Mouse (Mus musculus) Muller cell, postnatal 12 days (primary cell): ENCODE results near the gene Auts2.

Experiments used
- DNase-seq: peaks from one replicate; pipeline ENCODE4 v3.0.0-alpha.2; 2015; ENCODE audit errors: inconsistent ontology term

Auts2 gene

DNA sequence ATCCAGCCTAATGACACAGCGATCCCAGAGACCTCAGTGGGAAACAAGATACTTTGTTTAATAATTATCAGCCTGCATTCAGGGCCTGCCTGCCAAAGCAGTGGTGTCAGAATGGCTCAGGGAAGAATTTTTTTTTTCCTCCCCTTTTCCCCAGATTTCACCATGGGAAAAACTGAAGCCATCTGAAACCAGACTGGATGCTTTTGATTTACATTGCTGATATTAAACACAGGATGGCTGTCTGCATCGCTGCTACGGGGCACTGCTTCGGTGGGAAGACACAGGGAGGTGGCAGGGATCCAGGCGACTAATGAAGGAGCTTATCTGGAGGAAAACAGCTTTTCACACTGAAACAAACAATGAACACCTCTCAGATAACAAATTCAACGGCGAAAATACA, 912.6 kb downstream of the Auts2 start:
- peak; percentile 51 for DNase-seq

DNA sequence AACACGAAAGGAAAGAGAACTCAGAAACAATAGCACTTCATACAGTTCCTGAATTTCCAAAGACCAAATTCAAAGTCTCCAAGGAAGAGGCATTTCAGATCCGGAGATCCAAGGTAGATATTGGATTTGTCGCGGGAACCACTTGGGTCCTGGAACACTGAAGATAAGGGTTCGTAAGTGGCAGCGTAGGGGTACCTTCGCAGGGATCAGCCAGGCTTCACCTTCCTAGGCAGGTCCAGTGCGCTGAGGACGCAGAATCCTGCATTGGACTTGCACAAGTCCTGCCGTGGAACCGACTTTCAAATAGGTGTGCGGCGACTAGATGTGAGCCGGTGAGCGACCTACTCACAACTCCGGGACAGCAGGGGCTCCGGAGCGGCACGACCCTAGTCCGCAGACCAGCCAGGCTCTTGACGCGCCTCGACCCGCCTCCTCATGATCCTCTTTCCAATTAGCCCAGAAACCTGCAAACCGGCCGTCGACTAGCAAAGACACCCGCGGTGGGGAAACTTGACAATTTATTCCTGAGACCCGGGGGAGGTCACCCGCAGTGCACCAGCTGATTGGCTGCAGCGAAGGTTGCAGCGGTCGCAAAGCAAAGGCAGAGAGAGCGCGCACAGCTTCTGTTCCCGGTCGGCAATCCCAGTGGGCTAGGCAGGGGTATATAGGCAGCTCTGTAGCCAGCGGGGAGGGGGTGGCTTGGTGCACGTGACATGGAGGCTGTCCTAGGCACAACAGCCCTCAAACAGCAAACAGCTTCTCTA, 926.8 kb downstream of the Auts2 start:
- DNase-seq = peak; percentile 46

DNA sequence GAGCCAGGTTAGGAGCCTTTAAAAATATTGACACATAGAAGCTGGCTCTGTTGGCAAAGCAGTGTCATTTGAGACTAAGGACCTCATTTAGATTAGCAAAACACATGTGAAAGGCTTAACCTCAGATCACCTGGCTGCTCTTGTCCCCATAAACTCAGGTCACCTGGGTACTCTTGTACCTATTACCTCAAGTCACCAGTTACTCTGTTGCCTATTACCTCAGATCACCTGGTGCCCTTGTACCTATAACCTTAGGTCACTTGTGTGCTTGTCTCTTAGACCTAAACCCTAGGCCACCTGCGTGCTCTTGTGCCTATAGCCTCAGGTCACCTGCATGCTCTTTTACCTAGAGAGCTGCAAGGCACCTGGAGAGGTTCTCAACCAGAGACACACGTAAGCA, 928.9 kb downstream of the Auts2 start:
- DNase-seq = no peak

DNA sequence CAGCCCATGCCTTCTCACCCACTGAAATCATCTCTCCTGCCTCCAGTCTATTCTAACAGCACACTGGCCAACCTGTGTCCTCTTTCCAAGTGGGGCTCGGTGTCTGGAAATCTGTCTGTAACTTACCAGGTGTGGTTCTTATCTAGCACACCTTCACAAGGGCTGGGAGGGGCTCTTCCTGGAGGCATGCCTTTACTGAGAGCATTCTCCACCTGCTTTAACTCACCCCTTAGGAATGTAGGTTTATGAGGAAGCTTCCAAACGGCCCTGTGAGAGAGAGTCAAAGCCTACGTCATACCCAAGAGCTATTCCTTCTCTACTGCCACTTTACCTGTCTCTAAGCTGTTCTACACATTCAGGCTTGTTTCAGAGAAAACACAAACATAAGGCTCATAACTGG, 929.8 kb downstream of the Auts2 start:
- DNase-seq = no peak

DNA sequence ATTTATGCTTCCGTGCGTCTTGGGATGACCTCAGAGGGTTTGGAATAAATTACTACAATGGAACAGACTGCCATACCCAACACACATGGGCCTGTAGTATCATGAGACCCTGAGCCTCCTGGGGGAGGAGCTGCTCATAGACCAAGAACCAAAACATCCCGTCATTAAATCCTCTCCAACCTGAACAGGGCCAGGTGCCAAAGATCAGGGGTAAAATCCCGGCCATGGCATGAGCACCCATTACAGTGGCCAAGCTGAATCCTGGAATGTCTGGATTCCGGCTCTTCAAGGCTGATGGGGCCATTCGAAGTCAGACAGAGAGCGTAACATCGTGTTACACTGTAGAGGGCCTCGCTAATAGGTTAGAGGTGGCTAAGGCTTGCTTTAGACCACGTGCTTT, 932.4 kb downstream of the Auts2 start:
- DNase-seq = no peak

GRCm38 (mm10) chr5:131606786-131607185, 936.4 kb downstream of the Auts2 start:
- DNase-seq = no peak

DNA sequence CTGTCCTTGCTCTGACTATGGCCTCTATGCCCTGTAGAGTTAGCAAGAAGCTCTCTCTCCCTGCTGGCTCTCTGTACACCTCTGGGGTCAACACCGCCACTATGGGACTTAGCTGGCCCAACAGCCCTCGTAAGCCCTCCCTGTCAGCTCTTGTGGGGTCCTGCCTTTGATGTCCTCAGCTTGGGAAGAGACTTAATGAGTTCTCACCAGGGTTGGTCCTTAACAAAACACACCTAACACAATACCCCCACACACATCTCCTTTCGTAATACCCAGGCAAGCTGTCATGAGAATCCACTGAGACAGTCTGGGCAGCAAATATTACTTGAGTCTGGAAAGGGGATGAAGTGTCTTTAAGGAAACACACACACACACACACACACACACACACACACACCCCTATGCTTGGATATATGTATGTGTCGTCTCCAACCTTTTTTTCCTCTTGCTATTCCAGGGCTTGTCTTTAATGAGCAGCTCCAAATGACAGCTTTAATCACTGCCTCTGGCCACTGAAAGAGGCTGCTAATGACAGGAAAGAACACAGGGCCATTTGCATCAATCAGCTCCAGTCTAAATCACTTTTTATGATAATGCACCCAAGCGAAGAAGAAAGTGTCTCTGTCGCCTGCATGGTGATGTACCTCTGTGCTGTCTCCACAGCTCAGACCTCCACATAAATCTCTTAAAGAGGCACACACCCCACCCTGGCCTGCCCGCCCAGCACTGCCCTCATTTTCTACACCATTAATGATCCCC, 941.0 kb downstream of the Auts2 start:
- peak; percentile 32 for DNase-seq

GRCm38 (mm10) chr5:131600325-131601125, 942.6 kb downstream of the Auts2 start:
- peak; percentile 96 for DNase-seq

DNA sequence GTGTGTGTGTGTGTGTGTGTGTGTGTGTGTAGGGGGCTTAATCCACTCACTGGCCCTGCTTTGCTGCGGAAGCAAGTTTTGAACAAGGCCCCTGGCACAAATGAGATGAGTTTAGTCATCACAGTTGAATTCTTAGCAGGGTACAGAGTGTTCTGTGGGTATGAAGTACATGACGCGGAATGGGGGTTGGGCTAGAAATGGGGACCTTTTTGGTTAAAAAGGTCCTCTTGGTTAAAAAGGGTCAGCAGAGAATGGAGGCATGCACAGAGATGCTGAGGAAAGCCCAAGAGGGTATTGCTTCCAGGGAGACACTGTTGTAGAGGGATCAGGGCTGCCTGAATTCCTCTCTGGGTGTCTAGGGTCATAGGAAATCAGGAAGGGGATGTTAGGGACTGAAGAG, 945.6 kb downstream of the Auts2 start:
- no peak for DNase-seq

DNA sequence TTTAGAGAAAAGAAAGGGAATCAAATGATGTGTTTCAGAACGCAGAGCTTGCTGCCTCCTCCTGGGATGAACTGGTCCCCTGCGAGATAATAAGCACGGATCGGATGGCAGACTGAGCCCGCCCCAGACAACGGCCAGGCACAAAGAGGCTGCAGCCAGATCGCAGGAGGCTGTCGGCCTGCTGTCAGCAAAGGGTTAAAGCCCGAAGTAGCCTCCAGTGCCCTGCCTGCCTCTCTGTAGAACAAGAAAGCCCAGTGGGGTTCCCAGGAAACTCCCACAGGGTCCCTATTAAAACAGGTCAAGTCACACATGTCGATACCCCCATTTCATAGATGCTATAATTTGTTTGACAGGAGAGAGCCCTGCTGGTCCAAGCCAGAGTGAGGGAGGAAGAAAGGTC, 946.6 kb downstream of the Auts2 start:
- no peak for DNase-seq

- no peak for DNase-seq
Measured at GRCm38 (mm10) chr5:131595730-131596129, 947.4 kb downstream of the Auts2 start.

DNA sequence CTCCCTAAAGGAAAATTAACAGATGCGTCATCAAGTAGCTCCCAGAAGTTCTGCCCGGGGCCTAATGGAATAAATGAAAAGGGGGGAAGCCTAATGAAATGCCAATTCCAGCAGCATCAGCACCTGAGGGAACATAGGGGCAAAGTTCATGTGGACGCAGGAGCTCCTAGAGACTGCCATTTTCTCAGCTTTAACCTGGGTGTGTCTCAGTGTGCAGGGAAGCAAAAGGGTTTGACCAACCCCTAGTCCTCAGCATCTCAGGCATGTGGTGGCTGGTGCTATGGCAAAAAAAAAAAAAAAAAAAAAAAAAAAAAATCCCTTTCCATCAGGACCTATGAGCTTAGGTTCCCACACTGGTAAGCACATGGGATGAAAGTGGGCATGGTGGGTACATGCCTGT, 948.5 kb downstream of the Auts2 start:
- DNase-seq = no peak

DNA sequence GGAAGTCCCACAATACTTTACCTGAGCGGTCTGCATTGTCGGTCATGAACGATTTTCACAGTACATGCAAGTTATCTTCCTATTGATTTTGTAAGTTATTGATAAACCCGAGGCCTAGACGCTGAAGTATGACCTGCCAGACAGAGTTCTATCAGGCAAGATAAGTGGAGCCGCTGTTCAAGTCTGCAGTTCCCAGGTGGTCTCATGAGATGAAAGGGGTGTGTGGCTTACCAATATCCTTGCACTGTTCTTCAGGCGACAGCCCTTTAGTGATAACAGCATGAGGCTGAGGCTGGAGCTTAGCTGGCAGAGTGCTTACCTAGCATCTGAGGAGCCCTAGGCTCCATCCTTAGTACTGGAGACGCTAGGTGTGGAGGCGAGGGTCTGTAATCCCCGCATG, 949.9 kb downstream of the Auts2 start:
- no peak for DNase-seq

GRCm38 (mm10) chr5:131589948-131590467, 953.1 kb downstream of the Auts2 start:
- no peak for DNase-seq

DNA sequence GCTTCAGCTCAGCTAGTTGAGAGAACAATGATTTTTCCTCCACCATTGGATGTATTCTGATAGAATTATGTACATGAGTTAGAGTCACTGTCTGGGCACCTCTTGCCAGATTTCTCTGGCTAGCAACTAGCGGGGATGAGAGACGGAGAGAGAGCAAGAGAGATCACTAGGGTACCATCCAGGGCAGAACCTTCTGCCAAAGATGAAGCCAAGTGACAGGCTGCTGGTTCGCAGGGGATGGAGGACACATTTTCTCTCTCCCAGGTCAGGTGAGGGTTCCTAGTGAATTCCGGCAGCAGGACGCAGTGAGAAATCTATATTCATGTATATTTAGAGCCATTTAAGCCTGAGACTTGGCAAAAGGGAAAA, 956.8 kb downstream of the Auts2 start:
- DNase-seq = no peak

- peak; percentile 27 for DNase-seq
Measured at GRCm38 (mm10) chr5:131585684-131586331, 957.3 kb downstream of the Auts2 start.

- DNase-seq = peak; percentile 72
Measured at GRCm38 (mm10) chr5:131584260-131585135, 958.6 kb downstream of the Auts2 start.

- DNase-seq = no peak
Measured at GRCm38 (mm10) chr5:131581110-131582050, 961.8 kb downstream of the Auts2 start.

DNA sequence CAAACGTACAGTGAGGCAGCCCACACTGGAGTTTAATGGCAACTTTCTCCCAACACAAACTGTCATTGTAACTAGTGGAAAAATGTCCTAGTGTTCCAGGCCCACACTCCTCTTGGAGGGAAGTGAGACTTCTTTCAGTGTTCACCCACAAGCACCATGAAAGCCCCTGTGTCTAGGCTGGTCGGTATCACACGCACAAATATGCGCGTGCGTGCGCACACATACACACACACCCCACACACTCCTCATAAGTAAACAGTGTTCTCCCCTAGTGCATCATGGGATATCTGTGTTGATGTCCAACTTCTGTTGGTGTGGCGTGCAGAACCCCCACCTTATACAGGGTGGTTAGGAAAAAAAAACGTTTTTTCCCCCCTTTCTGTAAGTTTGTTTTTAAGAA, 964.4 kb downstream of the Auts2 start:
- no peak for DNase-seq
